Mouse (Mus musculus): ENCODE results near the gene Rnd1. TPM values are rescaled to one million over a fixed set of nuclear protein-coding genes. Genes with fewer than 3 reads are reported as not detected.
A peak's percentile ranks its signal among the peaks of the same experiment; 100 is the strongest.

Rnd1 gene
- total RNA-seq, 2 experiments from 2014 or later, result 0.39 to 0.67 TPM

DNA sequence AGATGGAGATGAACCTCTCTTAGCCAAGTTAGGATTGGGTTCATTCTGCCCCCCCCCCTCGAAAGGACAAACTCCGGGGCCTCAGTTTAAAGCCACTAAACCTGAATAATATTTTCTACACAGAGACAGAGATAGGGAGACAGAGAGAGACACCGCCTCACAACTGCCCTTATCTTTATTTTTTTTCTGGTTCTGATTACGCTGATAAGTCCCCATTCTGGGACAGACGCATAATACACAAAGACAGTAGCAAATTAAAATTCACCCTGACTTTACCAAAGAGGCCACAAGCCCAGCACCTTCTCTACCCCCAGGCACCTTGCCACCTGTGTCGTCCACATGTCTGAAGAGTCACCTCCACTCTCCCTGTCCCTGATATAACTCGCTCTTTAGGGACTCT is 4.4 kb upstream of the Rnd1 start:
- no peak for ATAC-seq (replicated peaks; ENCODE audit: poor library complexity, severe bottlenecking)

DNA sequence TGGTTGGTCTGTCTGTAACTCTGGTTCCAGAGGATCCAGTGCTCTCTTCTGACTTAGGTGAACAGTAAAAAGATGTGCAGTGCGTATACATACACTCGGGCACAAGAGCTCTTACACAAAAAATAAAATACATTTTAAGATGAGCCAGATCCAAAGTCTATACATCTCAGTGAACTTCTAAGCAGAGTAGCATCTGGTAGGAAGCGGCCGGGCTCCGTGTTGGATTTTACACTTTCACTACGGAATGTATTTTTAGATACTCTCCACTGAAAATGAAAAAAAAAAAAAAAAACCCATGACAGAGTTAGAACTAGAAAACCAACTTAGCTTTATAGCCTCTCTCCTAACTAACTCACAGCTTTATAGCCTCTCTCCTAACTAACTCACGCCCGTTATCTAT is 3.4 kb upstream of the Rnd1 start:
- ATAC-seq (replicated peaks; ENCODE audit: poor library complexity, severe bottlenecking), result no peak

DNA sequence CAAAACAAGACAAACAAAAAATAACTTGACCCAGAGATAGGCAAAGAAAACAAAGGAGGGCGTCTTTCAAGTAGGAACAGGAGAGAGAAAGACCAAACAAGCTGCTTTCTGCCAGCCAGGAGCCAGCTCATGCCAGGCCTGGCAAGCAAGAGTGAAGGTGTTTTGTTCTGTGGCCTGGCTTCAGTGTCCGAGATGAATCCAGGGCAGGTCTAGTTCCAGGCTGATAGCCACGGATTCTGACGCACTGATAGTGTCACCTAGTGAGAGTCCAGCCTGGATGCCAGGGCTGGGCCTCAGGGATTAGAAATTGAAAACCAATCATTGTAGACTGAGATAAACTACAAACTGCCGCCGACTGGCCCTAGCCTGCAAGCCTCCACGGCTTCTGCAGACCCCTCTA is 716 bp upstream of the Rnd1 start:
- no peak for ATAC-seq (replicated peaks; ENCODE audit: poor library complexity, severe bottlenecking)

DNA sequence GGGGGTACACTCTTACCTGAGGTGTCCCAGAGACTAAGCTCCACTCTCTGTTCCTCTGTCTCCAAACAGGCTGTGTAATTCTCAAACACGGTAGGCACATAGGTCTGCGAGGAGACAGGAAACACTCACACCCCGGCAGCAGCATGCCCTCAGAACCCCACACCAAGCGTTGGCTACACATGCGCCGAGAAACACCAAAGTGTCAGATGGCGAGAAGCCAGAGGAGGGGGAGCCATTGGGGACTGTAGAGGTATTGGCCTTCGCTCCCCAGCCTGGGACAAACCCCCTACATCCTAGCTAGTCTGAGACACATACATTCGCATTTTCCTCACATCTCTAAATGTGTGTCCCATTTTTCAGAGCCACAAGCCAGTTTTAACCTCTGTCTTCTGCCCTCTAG is 790 bp downstream of the Rnd1 start:
- ATAC-seq (replicated peaks; ENCODE audit: poor library complexity, severe bottlenecking), result no peak

DNA sequence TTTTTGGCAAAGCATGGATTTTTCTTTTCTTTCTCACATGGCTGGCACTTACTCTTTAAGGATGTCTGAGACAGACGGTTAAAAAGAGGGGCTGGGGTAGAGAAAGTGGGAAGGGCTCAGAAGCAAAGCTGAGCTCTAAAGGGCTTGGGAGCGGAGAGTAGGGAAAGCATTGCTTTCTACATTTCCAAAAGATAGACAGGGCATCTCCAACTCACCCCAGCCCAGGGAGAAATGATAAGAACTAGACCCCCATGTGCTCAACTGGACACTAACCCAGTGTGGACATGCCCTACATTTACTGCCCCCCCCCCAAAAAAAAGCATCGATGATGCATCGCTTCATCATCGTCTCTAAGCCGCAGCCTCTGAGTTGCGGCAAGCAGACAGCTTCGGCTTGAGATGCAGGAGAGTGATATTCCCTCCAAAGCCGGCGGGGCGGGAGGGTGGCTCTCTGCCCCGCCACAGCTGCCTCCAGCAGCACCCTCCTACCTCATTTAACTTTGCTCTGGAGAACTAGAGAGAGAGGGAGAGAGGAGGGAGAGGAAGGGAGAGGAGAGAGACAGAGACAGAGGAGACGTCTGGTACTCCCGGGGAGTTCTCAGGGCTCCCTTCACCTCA is 1.5 kb downstream of the Rnd1 start:
- ATAC-seq (replicated peaks; ENCODE audit: poor library complexity, severe bottlenecking), result no peak

DNA sequence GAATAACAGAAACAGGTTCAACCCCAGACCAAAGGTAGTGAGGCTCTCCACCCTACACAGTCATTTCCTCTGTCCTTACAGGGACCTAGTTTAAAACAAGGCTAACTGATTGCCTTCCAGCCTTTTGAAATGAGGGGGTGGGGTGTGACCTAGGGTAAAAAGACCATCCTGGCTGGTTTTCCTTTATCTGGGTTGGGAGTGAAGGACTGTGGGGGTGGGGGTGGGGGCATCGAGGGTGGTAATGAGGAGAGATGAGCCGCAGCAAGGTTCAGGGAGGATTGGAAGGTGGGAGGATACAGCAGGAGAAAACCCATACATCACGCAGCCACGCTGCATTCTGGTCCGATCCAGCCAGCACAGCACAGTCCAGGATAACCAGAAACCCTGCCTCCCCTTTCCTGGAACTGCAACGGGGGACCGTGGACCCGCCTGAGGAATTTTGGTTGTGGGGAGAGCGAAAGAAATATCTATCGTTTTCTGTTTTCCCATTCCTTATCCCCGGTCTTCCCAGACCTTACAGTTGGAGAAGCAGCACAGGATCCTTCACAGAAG is 2.2 kb downstream of the Rnd1 start:
- no peak for ATAC-seq (replicated peaks; ENCODE audit: poor library complexity, severe bottlenecking)

DNA sequence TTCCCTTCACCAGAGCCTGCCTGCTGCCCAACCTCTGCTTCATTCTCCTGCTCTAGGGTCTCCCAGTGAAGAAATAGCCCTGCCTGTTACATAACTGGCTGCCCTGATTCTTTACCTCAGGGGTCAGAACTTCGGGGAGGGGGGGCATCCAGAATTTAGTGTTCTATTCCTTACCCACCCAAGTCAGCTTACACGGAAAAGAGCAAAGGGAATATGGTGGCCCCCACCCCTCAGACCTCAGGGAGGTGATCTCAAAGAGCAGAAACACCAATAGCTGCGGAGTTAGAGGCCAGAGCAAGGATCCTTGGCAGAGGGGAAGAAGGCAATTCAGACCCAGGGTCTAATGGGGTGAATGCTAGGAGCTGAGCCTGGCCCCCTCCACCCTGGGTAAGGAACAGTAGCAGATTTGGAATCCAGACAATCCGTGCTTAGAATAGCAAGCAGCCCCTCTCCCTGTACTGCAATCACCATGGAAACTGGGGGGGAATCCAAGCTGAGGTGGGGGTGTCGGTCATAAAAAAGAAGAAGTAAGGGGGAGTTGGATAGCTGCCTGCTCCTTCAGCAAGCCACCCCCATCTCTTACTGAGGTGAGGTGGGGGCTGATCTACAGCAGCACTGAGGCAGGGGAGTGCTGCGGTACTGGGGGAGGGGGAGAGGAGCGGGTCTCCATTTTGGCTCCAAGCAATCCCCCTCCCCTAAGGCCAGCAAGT is 2.8 kb downstream of the Rnd1 start:
- no peak for ATAC-seq (replicated peaks; ENCODE audit: poor library complexity, severe bottlenecking)

DNA sequence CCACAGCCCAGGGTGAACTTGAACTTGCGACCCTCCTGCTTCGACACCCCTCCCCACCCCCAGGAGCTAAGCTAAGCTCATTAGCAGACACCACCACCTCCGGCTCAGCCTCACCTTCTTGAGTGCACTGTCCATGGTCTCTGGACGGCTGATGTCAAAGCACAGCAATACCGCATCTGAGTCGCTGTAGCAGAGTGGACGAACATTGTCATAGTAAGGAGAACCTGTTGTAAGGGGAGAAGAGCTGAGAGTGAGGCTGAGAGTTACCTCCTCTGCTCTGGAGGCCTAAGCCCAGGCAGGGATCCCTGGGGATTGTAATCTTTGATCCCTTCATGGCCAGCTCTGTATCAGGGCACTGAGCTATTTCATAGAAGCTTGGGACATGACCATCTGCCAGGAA is 3.5 kb downstream of the Rnd1 start:
- no peak for ATAC-seq (replicated peaks; ENCODE audit: poor library complexity, severe bottlenecking)

DNA sequence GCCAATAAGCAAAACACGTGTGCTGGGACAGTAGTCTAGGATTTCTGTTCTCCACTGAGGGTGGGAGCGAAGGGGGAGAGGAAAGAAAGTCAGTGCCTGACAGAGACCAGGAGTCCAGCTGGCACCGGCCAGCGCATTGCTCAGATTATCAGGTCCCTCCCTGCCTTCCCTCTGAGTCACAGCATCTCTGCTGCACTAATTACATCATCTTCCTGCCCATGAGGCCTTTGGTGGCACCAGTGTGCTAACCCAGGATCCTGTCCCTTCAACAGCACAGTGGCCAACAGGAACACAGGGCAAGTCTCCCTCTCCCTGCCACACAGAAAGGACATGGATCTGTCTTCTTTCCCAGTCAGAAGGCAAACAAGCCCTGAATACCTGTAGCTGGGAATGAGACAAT is 4.7 kb downstream of the Rnd1 start:
- peak; percentile 55 for ATAC-seq (replicated peaks; ENCODE audit: poor library complexity, severe bottlenecking)

DNA sequence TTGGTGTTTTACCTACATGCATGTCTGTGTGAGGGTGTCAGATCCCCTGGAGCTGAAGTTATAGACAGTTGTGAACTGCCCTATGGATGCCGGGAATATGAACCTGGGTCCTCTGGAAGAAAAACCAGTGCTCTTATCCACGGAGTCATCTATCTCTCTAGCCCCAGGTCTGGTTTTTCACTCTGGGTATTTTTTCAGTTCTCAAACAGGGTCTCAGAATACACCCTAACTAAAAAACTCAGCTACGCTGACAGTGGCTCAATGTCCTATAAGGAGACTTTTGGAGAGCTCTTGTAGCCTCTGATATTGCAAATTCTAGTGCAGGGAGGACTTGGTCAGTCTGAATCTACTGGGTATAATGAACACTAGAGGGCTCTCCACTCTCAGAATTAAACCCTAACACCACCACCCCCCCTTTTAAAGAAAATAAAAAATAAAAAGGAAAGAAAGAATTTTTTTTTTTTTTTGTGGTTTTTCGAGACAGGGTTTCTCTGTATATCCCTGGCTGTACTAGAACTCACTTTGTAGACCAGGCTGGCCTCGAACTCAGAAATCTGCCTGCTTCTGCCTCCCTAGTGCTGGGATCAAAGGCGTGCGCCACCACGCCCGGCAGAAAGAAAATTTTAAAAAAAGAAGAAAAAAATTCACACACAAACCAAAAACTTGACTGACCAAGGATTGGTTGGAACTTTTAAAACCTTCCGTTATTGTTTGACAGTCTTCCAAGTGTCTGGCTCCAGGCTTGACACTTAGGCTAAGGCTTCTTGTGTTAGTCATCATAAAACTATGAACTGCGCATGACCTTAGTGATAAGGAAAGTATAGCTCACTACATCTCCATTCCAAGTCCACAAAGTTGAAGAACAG is 13.0 kb downstream of the Rnd1 start:
- no peak for ATAC-seq (replicated peaks; ENCODE audit: poor library complexity, severe bottlenecking)

DNA sequence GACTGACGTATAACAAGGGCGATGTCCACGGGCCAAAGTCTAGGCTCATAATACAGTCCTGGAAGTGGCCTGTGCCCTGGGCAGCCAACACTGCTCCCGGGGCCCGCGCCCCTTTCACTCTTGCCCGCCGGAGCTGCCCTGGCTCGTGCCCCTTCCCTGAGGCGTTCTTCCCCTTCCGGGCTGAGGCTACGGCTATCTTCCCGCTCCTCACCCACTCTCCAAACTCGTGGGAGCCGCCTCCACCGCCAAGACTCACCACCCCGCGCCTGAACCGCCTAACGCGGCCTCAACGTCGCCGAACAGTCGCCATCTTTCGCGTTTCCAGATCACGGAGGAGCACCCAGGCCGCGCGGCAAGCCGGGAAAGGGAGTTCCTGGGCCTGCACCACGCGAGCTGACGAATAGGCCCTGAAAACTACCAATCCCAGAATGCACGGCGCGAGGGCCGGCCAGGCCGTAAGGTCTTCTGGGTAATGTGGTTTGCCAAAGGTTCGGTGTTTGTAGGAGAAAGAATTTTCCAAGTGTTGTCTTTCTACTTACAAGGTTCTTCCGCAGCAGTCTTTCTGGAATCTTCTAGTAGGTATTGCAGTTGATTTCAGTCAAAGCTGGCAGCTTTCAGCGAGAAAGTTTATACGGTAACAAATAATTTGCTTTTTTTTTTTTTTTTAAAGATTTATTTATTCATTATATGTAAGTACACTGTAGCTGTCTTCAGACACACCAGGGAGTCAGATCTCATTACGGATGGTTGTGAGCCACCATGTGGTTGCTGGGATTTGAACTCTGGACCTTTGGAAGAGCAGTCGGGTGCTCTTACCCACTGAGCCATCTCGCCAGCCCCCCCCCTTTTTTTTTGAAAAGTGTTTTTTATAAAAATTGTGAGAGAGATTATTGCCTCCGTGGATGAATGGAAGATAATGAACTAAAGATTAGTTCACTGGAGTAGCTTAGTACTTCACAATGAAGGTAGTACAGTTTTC is 14.4 kb downstream of the Rnd1 start, which contains the start of gene Ddx23:
Gene Ddx23 (minus strand): TSS at position 328 of the 979 bp plus-strand sequence.
- peak; percentile 89 for ATAC-seq (replicated peaks; ENCODE audit: poor library complexity, severe bottlenecking)

DNA sequence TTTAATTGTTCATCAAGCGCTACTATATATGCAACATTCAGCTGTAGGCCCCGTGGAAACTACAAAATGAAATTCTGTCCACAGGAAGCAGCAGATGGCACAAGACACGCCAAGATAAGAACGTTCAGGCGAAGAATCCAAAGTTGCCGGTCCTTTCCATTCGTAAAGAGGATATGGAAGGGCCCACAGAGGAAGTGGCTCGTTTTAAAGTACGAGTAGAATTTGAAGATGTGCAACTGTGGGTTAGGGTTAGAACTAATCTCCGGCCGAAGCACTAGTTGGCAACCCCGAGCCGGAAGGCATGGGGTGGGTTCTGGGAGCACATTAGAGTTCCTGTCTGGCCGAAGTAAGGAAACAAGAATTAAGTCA is 15.1 kb downstream of the Rnd1 start:
- peak; percentile 77 for ATAC-seq (replicated peaks; ENCODE audit: poor library complexity, severe bottlenecking)

DNA sequence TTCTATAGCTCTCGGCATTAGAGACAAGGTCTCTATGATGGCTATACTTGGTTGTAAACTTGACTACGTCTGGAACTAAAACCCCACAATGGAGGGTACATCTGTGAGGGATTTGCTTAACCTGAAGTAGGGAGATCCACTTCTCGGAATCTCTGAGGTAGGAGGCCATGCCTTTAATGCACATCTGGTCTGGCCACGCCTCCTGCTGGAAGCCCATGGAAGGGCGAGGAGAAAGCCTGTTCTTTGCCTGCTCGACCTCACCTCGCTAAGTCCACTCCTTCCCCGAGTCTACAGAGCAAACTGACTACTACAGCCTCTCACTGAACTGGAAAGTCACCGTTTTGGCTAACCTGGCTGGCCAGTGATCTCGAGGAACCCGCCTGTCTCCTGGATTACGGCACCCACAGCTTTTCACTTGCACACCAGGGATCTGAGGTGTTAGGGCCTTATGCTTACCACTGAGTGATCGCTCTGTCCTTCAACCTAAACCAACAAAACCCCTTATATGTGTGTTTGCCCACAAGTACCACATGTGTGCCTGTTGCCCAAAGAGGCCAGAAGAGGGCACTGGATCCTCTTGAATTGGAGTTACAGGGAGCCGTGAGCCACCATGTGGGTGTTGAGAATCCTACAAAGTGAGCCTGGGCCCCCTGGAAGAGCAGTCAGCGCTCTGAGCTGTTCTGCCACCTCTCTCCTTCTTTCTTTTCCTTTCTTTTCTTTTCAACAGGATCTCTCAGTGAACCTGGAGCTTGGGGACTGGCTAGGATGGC is 20.1 kb downstream of the Rnd1 start:
- no peak for ATAC-seq (replicated peaks; ENCODE audit: poor library complexity, severe bottlenecking)

DNA sequence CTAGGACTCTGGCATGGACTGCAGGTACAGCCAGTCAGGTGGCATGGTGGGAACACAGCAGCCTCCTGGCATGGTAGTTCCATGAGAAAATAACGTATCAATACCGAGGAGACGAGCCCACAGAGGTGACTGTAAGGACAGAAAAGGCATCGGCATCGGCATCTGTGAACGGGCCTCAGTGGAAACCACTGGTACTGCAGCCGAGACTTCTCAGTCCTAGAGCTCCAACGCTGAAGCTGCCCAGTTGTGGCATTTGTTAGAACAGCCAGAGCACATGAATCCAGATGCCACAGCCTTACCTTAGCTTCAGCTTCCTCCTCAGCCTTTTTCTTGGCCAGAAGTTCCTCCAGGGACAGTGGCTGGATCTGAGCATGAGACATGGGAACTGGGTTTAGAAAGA is 25.1 kb downstream of the Rnd1 start:
- no peak for ATAC-seq (replicated peaks; ENCODE audit: poor library complexity, severe bottlenecking)

DNA sequence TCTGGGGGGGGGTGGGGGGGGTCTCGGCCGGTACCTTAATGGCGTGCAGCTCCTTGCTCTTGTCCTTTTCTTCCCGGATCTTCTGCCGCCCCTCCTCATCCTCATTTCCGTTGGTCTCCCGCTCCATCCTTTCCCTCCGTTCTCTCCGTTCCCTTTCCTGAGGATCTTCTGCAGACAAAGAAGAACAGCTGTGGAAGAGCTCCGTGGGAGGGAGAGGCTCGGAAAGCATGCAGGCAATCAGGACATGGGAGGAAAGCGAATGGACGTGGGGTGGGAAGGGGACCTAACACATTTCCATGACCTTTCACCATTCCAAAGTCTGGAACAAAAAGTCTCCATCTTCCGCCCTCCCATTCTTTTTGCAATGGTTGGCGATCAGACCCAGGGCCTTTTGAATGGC is 25.8 kb downstream of the Rnd1 start:
- ATAC-seq (replicated peaks; ENCODE audit: poor library complexity, severe bottlenecking), result no peak

DNA sequence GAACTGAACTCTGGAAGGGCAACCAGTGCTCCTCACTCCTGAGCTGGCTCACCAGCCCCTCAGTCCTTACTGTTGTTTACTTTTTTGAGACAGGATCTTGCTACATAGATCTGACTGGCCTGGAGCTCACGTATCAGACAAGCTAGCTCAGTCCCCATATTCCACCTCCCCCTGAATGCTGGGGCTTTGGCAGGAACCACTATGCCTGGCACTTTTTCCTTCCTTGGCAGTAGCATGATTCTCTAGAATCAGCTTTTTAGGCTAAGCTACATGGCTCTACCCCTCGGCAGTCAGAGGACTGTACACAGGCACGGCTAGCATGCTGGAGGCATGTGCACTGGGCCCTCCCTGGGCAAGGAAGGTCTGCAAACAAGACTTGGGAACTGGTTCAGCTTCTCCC is 29.2 kb downstream of the Rnd1 start:
- no peak for ATAC-seq (replicated peaks; ENCODE audit: poor library complexity, severe bottlenecking)

DNA sequence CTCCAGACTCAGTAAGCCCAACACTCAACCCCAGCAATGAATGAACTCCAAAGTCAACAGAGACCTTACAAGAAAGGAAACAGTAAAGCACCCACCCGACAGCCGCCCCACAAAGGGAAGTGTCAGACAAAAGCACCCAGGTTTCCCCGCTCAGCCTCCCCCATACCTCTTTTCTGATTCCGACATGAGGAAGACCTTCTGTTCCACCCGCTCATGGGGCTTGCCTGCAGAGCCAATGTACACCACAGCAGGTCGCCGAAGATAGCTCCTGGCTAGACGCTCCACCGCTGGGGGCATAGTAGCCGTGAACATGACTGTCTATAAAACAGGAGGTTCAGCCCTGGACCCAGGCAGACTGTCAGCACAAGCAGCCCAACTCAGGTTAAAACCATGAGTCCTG is 30.0 kb downstream of the Rnd1 start:
- ATAC-seq (replicated peaks; ENCODE audit: poor library complexity, severe bottlenecking), result no peak

DNA sequence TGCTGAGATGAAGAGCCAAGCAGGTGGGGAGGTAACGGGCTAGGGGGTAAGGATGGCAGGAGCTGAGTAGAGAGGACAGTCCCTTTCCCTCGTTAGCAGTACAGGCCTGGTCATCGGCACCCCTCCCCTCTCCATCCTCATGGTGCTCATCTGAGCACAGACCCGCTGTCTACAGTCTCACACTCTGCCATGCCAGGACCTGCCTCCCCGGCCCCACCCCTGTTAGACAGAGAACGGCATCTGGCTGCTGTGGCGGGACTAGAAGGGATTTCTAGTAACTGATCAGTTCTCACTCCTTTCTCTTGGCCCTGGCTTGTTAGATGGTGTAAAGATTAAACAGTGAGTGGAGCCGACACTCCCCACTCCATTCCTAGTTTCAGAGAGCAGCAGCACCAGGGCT is 30.5 kb downstream of the Rnd1 start:
- no peak for ATAC-seq (replicated peaks; ENCODE audit: poor library complexity, severe bottlenecking)

Data from granulocyte monocyte progenitor cell, adult 5-6 weeks (primary cell).